Mouse (Mus musculus) heart, adult 2 months (tissue): ENCODE data around the gene Mien1. TPM values are rescaled to one million over a fixed set of nuclear protein-coding genes. Genes with fewer than 3 reads are reported as not detected.

Source experiments
- DNase-seq, 2 experiments: peaks; one replicate each; pipeline ENCODE4 v3.0.0; 2021
- H3K27ac ChIP-seq: fragments of 200-600 bp; 2 replicates; pipeline ENCODE4 v1.8.1; 2022
- H3K27me3 ChIP-seq: fragments of 200-500 bp; 2 replicates; pipeline ENCODE4 v1.6.1; 2012; ENCODE audit warnings: mild to moderate bottlenecking, low read length, inconsistent platforms, mixed read lengths; ENCODE audit not compliant: control insufficient read depth, insufficient read depth
- H3K36me3 ChIP-seq: fragments of 200-500 bp; 2 replicates; pipeline ENCODE4 v1.6.1; 2012; ENCODE audit warnings: low read length, inconsistent platforms; ENCODE audit not compliant: control insufficient read depth, insufficient read depth
- H3K4me1 ChIP-seq: fragments of 200-500 bp; 2 replicates; pipeline ENCODE4 v1.6.1; 2011; ENCODE audit warnings: low read length; ENCODE audit not compliant: control insufficient read depth, insufficient read depth
- H3K4me3 ChIP-seq: fragments of 200-600 bp; 2 replicates; pipeline ENCODE4 v1.8.1; 2022
- H3K79me2 ChIP-seq: fragments of 200-500 bp; replicated peaks from 2 replicates; pipeline ENCODE4 v1.6.1; 2012; ENCODE audit warnings: mild to moderate bottlenecking, inconsistent platforms, low read length, moderate library complexity, mixed read lengths; ENCODE audit not compliant: control insufficient read depth, insufficient read depth
- H3K9ac ChIP-seq: fragments of 200-500 bp; 2 replicates; pipeline ENCODE4 v1.6.1; 2012; ENCODE audit warnings: low read depth, mild to moderate bottlenecking, control low read depth, inconsistent platforms, low read length, mixed read lengths
- CTCF ChIP-seq: fragments of 200-600 bp; IDR thresholded peaks from 2 replicates; pipeline ENCODE4 v1.8.1; 2022; ENCODE audit warnings: antibody characterized with exemption, mild to moderate bottlenecking, moderate library complexity
- EP300 ChIP-seq: fragments of 200-500 bp; IDR thresholded peaks from 2 replicates; pipeline ENCODE4 v1.6.1; 2011; ENCODE audit warnings: low read depth, low read length, control low read depth; ENCODE audit not compliant: insufficient read depth
- POLR2A ChIP-seq: fragments of 200-500 bp; IDR thresholded peaks from 2 replicates; pipeline ENCODE4 v1.6.1; 2011; ENCODE audit warnings: mild to moderate bottlenecking, low read depth, low read length, control low read depth; ENCODE audit not compliant: insufficient read depth
- WGBS: fragments of 180-500 bp; shearing (Covaris S2); methylation state at CpG from one replicate; pipeline ENCODE4 v1.1.7; 2018; 5-methylcytosine and 5-hydroxymethylcytosine counted together
- intact Hi-C: fragments of 180-260 bp; cut with DNase I; formaldehyde crosslinking; loops from one replicate; pipeline ENCODE4 v1.15.1; 2025
- polyA plus RNA-seq: library from polyadenylated mRNA; depleted of rRNA; stranded (reverse); fragments of >200 nt; gene quantifications from 2 replicates; pipeline ENCODE4 v1.2.3, GENCODE M21; 2012
- total RNA-seq, 2 experiments: library from RNA; stranded (reverse); gene quantifications; 2 replicates each; pipeline ENCODE4 v1.2.3; 2021

The Mien1 gene
- total and polyA plus RNA-seq, 3 experiments, result 53.5 to 63.6 (median 61.6) TPM

DNA sequence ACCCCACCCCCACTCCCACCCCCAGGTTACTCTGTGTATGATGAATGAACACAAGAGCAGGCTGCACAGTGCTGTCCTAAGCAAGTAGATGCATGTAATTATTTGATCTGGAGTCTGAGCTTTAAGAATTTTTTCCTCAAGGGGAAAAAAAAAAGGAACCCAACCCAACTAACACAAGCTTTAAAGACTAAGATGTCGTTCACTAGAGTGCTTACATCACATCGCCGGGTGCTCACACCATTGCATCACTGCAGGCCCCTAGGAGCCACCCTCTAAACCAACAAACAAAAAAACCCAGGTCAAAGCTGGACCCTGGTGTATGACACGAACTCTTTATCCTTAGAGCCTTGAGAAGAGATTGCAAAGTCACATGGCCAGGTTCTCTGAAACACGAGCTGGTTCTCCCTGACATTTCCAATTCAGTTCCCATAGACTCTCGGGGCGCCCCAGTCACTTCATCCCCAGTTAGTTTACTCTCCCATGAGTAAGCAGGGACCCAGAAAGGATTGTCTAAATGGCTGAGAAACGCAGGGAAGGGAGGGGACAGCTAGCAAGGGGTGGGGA is 35.2 kb upstream of the Mien1 start:
- Histone ChIP-seq H3K4me3 (no peak overlapping the region), H3K27ac (no peak overlapping the region), H3K4me1 (no peaks in the 10 kb centered on the region), H3K27me3 (no peaks in the 10 kb centered on the region; the same call in 1 of the 2 replicates), H3K9ac (no peak overlapping the region), H3K36me3 (no peaks in the 10 kb centered on the region), H3K79me2 (no peaks in the 10 kb centered on the region)
- no peak for TF ChIP-seq EP300
- no peak for TF ChIP-seq CTCF
- TF ChIP-seq POLR2A, result no peak
- intact Hi-C loops, result no loop called here
- no peak for DNase-seq
- 56% methylated on average over 8 of the region's 8 CpGs for WGBS

DNA sequence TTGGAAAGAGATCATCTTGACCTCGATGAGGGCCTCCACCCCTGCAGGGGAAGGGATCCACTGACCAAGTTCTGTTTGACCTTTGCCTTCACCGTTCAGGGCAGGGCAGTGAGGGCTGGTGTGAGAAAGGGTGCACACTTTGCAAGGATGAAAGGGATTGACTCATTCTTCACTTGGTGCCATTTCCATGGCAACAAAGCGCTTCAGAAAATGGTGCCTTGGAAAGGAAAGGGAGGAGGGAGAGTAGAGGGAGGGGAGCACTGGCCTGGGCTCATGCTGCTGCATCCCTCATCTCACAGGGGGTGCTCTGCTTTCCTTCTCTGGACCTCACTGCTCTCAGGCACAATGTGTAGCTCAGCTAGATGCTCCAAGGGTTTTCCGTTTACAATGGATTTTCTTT is 33.9 kb upstream of the Mien1 start:
- H3K4me3 ChIP-seq, result no peak overlapping the region
- no peaks in the 10 kb centered on the region for H3K36me3 ChIP-seq
- intact Hi-C loops, result no loop called here
- no peaks in the 10 kb centered on the region; the same call in 1 of the 2 replicates for H3K27me3 ChIP-seq
- TF ChIP-seq CTCF (no peak), POLR2A (no peak), EP300 (no peak)
- H3K4me1 ChIP-seq, result no peaks in the 10 kb centered on the region
- no peaks in the 10 kb centered on the region for H3K79me2 ChIP-seq
- H3K9ac ChIP-seq, result no peak overlapping the region
- no peak for DNase-seq
- WGBS, result 68% methylated on average over 4 of the region's 4 CpGs
- no peak overlapping the region for H3K27ac ChIP-seq

DNA sequence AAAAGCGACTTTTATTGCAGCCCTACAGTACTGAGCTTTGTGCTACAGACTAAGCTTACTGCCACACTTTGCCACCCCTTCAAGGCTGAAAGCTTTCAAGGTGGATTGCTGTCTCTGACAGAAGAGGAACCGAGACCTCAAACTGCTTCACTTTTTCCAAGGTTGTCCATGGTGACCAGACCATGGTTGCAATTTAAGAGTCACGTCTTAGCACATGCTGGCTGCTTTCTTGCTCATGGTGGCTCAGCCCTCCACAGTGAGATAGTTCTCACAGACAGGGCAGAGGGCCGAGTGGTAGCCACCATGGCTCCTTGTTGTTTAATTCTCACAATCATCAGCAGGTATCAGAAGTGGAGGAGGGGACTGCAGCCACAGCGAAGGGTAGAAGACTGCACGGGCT is 32.0 kb upstream of the Mien1 start:
- no peak overlapping the region for H3K27ac ChIP-seq
- WGBS, result 67% methylated on average over 6 of the region's 6 CpGs
- H3K4me1 ChIP-seq, result no peaks in the 10 kb centered on the region
- H3K36me3 ChIP-seq, result no peaks in the 10 kb centered on the region
- H3K4me3 ChIP-seq, result no peak overlapping the region
- no peaks in the 10 kb centered on the region; the same call in 1 of the 2 replicates for H3K27me3 ChIP-seq
- no peak overlapping the region for H3K9ac ChIP-seq
- intact Hi-C loops, result no loop called here
- no peak for TF ChIP-seq CTCF
- DNase-seq, result no peak
- H3K79me2 ChIP-seq, result no peaks in the 10 kb centered on the region

DNA sequence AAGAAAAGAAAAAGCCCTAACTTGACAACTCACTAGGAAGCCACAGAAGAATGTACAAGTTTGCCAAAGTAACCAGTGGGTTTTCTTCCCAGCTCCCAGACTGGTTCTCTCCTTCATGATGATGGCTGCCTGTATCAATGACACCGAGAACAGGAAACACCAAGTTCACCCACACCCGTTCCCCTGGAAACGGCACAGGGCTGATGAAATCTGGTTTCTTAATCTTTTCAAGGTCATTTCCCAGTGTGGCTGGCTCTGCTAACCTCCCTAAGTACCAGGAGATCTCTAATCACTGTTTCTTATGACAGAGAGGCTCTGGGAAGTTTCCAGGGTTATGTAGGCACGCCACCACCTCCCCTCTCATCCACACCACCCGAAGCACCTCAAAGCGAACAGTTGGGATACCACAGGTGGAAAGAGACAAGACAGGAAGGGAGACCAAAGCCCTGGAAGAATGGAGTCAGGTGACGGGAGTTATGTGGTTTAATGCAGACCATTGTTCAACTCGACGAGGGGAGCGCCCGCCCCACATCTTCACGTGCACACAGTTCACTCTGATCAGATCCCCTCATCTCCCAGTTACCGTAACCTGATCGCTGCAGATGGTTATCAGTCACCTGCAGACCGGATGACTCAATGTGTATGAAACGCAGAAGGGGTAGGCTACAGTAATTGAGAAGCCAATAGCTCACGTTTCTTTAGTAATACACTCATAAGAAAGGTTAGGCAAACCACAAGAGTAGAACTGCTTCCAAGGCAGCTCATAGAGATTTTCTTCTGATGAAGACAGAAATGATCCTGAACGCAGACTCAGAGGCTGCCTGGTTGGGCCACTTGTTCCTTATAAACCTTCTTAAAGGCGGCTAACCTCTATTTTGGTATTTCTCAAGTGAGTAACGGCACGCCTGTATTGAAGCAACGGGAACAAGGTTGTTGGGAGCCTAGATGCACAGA is 31.2 kb upstream of the Mien1 start:
- no peak for DNase-seq
- intact Hi-C loops, result no loop called here
- Histone ChIP-seq H3K9ac (no peak overlapping the region), H3K27ac (no peak overlapping the region), H3K4me1 (no peaks in the 10 kb centered on the region), H3K27me3 (no peaks in the 10 kb centered on the region; the same call in 1 of the 2 replicates), H3K4me3 (no peak overlapping the region), H3K79me2 (no peaks in the 10 kb centered on the region), H3K36me3 (no peaks in the 10 kb centered on the region)
- TF ChIP-seq EP300 (no peak), POLR2A (no peak), CTCF (no peak)
- WGBS, result 68% methylated on average over 22 of the region's 22 CpGs

GRCm38 (mm10) chr11:98464516-98464915 is 25.7 kb upstream of the Mien1 start:
- Histone ChIP-seq H3K27me3 (no peaks in the 10 kb centered on the region), H3K27ac (no peak overlapping the region), H3K79me2 (no peaks in the 10 kb centered on the region), H3K4me3 (no peak overlapping the region), H3K36me3 (no peaks in the 10 kb centered on the region), H3K4me1 (no peaks in the 10 kb centered on the region), H3K9ac (no peak overlapping the region)
- 49% methylated on average over 6 of the region's 6 CpGs for WGBS
- intact Hi-C loops, result no loop called here
- no peak for DNase-seq
- TF ChIP-seq POLR2A (no peak), CTCF (no peak), EP300 (no peak)

GRCm38 (mm10) chr11:98463911-98464310 is 25.1 kb upstream of the Mien1 start:
- intact Hi-C loops, result no loop called here
- Histone ChIP-seq H3K27ac (no peak overlapping the region), H3K79me2 (no peaks in the 10 kb centered on the region), H3K9ac (no peak overlapping the region), H3K27me3 (no peaks in the 10 kb centered on the region), H3K4me1 (no peaks in the 10 kb centered on the region), H3K4me3 (no peak overlapping the region), H3K36me3 (no peaks in the 10 kb centered on the region)
- DNase-seq, result no peak
- WGBS, result 78% methylated on average over 9 of the region's 9 CpGs
- TF ChIP-seq EP300 (no peak), POLR2A (no peak), CTCF (no peak)
